Mouse (Mus musculus): Measurements from ENCODE around the gene Trim27. TPM values are rescaled to one million over a fixed set of nuclear protein-coding genes. Genes with fewer than 3 reads are reported as not detected.
A peak's percentile ranks its signal among the peaks of the same experiment; 100 is the strongest.

Gene Trim27
- polyA plus RNA-seq, 1 experiment from 2014 or later = 58.5 TPM

DNA sequence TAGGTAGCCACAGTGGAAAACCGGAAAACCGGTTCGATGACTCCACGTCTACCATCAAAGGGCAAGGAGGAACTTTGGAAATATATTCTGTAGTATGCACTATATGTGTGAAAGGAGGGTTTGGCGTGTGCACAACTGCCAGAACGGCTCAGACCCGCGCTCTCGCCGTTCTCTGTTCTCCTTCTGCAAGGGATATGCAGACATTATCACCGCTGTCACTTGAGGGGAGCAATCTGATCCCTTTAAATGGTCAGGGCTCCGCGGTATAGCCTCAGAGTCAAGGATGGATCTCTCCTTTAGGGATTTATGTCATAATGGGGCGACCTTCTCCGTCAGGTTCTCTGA is 19.8 kb upstream of the Trim27 start:
- H3K9me3 ChIP-seq (ENCODE audit: control insufficient read depth, low read length) = no peaks in the 10 kb centered on the region
- DNase-seq (ENCODE audit: low spot score) (no peak), ATAC-seq (ENCODE audit: low FRiP score, low TSS enrichment) (no peak)
- H3K27me3 ChIP-seq (ENCODE audit: control insufficient read depth, insufficient read depth, low read length) = no peaks in the 10 kb centered on the region
- H3K9ac ChIP-seq (ENCODE audit: low read length) = peak overlapping the region; percentile 61
- peak overlapping the region; percentile 91 for H3K4me2 ChIP-seq (replicated peaks; ENCODE audit: low read depth)
- no peaks in the 10 kb centered on the region for H3K36me3 ChIP-seq (ENCODE audit: control insufficient read depth, insufficient read depth, low read length)
- H3K4me1 ChIP-seq (replicated peaks; ENCODE audit: control insufficient read depth, insufficient read depth) = no peaks in the 10 kb centered on the region
- no peak overlapping the region for H3K27ac ChIP-seq (replicated peaks)
- no peak for TF ChIP-seq EP300 (optimal IDR thresholded peaks at IDR 0.05)
- TF ChIP-seq CTCF (IDR thresholded peaks at IDR 0.05; ENCODE audit: low read depth) = no peak
- peak overlapping the region; percentile 45 for H3K4me3 ChIP-seq (ENCODE audit: low read depth, low read length)
- under 1% methylated on average over 15 of the region's 15 CpGs for WGBS

DNA sequence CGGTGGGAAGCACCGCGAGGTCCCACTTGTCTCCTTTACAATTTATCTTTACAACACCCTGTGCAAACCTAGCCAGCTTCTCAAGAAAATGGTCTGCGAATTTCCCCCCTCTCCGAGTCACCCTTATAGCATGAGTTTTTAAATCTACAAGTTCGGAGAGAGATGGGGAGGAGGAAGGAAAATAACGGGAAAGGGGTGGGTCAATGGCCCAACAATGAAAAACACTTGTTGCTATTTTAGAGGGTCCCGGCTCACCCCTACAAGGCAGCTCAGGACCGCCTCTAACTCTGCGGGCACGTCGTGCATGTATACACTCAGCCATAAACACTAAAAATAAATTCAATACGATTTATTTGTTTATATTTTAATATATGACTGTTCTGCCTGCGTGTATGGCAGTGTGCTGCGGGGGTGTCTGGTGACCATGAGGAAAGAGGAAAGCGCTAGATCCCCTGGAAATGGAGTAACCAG is 19.2 kb upstream of the Trim27 start:
- H3K4me3 ChIP-seq (ENCODE audit: low read depth, low read length) = peak overlapping the region; percentile 45
- H3K9me3 ChIP-seq (ENCODE audit: control insufficient read depth, low read length) = no peaks in the 10 kb centered on the region
- ATAC-seq (ENCODE audit: low FRiP score, low TSS enrichment) (0 out of 2 replicates have a peak, but pooled peaks have one; percentile 1), DNase-seq (ENCODE audit: low spot score) (no peak)
- no peaks in the 10 kb centered on the region for H3K27me3 ChIP-seq (ENCODE audit: control insufficient read depth, insufficient read depth, low read length)
- no peaks in the 10 kb centered on the region for H3K36me3 ChIP-seq (ENCODE audit: control insufficient read depth, insufficient read depth, low read length)
- peak overlapping the region; percentile 35; the same call in 1 of the 2 replicates for H3K9ac ChIP-seq (ENCODE audit: low read length)
- H3K27ac ChIP-seq (replicated peaks) = no peak overlapping the region
- no peak for TF ChIP-seq EP300 (optimal IDR thresholded peaks at IDR 0.05)
- 0% methylated on average over 16 of the region's 16 CpGs for WGBS
- peak overlapping the region; percentile 91 for H3K4me2 ChIP-seq (replicated peaks; ENCODE audit: low read depth)
- no peaks in the 10 kb centered on the region for H3K4me1 ChIP-seq (replicated peaks; ENCODE audit: control insufficient read depth, insufficient read depth)

DNA sequence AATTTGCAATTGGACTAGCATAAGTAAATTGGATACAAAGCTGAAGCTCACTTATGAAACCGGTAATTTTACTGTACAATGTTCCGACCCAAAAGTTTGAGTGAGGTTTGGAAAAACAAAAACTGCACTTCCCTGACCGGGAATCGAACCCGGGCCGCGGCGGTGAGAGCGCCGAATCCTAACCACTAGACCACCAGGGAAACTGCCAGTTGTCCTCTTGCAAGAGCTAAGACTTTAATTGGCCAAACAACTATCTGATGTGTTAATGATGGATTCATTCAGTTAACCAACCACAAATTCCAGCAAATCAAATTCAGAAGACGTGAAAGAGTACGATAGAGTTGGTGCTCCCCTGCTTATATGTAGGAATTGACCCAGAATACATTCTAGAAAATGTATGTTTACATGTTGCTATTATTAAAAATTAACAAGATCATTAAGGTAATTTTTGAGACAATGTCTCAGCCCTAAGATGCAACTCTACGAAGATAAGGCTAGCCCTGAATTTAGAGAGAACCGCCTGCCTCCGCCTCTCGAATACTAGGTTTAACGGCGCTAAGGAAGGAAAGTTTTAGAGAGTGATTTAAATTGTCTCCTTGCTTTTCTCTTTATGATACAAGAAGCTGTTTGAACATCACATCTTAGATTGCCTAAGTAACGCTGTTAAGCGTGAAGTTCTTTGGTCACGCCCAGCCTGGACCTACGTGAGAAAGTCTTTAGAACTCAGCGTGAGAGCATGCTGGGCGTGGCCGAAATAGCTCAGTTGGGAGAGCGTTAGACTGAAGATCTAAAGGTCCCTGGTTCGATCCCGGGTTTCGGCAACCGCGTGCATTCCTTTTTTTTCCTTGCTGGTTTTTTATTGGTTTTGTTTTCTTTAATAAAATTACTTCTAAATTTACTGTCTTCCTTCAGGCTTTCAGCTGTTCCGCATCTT is 18.3 kb upstream of the Trim27 start:
- Histone ChIP-seq H3K4me2 (replicated peaks; ENCODE audit: low read depth) (peak overlapping the region; percentile 91), H3K4me1 (replicated peaks; ENCODE audit: control insufficient read depth, insufficient read depth) (no peaks in the 10 kb centered on the region), H3K9me3 (ENCODE audit: control insufficient read depth, low read length) (no peaks in the 10 kb centered on the region), H3K27ac (replicated peaks) (no peak overlapping the region), H3K9ac (ENCODE audit: low read length) (no peak overlapping the region), H3K4me3 (ENCODE audit: low read depth, low read length) (peak overlapping the region; percentile 45), H3K27me3 (ENCODE audit: control insufficient read depth, insufficient read depth, low read length) (no peaks in the 10 kb centered on the region), H3K36me3 (ENCODE audit: control insufficient read depth, insufficient read depth, low read length) (no peaks in the 10 kb centered on the region)
- TF ChIP-seq EP300 (optimal IDR thresholded peaks at IDR 0.05) (peak; percentile 24), CTCF (IDR thresholded peaks at IDR 0.05; ENCODE audit: low read depth) (no peak)
- peak; percentile 87 for ATAC-seq (ENCODE audit: low FRiP score, low TSS enrichment)
- peak; percentile 91 for DNase-seq (ENCODE audit: low spot score)
- WGBS = under 1% methylated on average over 32 of the region's 32 CpGs

- Histone ChIP-seq H3K4me3 (ENCODE audit: low read depth, low read length) (no peak overlapping the region), H3K4me1 (replicated peaks; ENCODE audit: control insufficient read depth, insufficient read depth) (no peaks in the 10 kb centered on the region), H3K4me2 (replicated peaks; ENCODE audit: low read depth) (peak overlapping the region; percentile 2; the same call in 1 of the 2 replicates), H3K9me3 (ENCODE audit: control insufficient read depth, low read length) (no peaks in the 10 kb centered on the region), H3K9ac (ENCODE audit: low read length) (no peak overlapping the region), H3K27ac (replicated peaks) (no peak overlapping the region), H3K36me3 (ENCODE audit: control insufficient read depth, insufficient read depth, low read length) (no peaks in the 10 kb centered on the region), H3K27me3 (ENCODE audit: control insufficient read depth, insufficient read depth, low read length) (no peaks in the 10 kb centered on the region)
- ATAC-seq (ENCODE audit: low FRiP score, low TSS enrichment) (no peak), DNase-seq (ENCODE audit: low spot score) (no peak)
- TF ChIP-seq EP300 (optimal IDR thresholded peaks at IDR 0.05) = no peak
- TF ChIP-seq CTCF (IDR thresholded peaks at IDR 0.05; ENCODE audit: low read depth) = no peak
- WGBS = 34% methylated on average over 2 of the region's 2 CpGs
Measured at GRCm38 (mm10) chr13:21161591-21161990, 17.7 kb upstream of the Trim27 start.

GRCm38 (mm10) chr13:21162591-21162990 is 16.7 kb upstream of the Trim27 start:
- 62% methylated on average over 5 of the region's 5 CpGs for WGBS
- no peaks in the 10 kb centered on the region for H3K4me1 ChIP-seq (replicated peaks; ENCODE audit: control insufficient read depth, insufficient read depth)
- H3K27ac ChIP-seq (replicated peaks) = no peak overlapping the region
- H3K36me3 ChIP-seq (ENCODE audit: control insufficient read depth, insufficient read depth, low read length) = no peaks in the 10 kb centered on the region
- no peak for ATAC-seq (ENCODE audit: low FRiP score, low TSS enrichment)
- H3K4me3 ChIP-seq (ENCODE audit: low read depth, low read length) = no peak overlapping the region
- no peak overlapping the region for H3K4me2 ChIP-seq (replicated peaks; ENCODE audit: low read depth)
- no peaks in the 10 kb centered on the region for H3K9me3 ChIP-seq (ENCODE audit: control insufficient read depth, low read length)
- no peak overlapping the region for H3K9ac ChIP-seq (ENCODE audit: low read length)
- TF ChIP-seq EP300 (optimal IDR thresholded peaks at IDR 0.05) (no peak), CTCF (IDR thresholded peaks at IDR 0.05; ENCODE audit: low read depth) (no peak)
- no peak for DNase-seq (ENCODE audit: low spot score)
- no peaks in the 10 kb centered on the region for H3K27me3 ChIP-seq (ENCODE audit: control insufficient read depth, insufficient read depth, low read length)
